Mouse (Mus musculus) cortical plate, adult 2 months (tissue): ENCODE results near the gene Kcnh6. TPM values are rescaled to one million over a fixed set of nuclear protein-coding genes. Genes with fewer than 3 reads are reported as not detected.
"Not testable (repeated sequence)": the region's sequence is repeated elsewhere in the genome, so short reads cannot be mapped to it uniquely, and the experiment has no call there.

ENCODE experiments used
- H3K27ac ChIP-seq: fragments of 200-500 bp; 2 replicates; pipeline ENCODE4 v1.5.1; 2012; ENCODE audit warnings: low read length, control low read depth, inconsistent platforms; ENCODE audit not compliant: insufficient read depth
- H3K4me1 ChIP-seq: fragments of 200-500 bp; 2 replicates; pipeline ENCODE4 v1.6.1; 2011; ENCODE audit warnings: low read length; ENCODE audit not compliant: control insufficient read depth, insufficient read depth
- H3K4me3 ChIP-seq: fragments of 200-500 bp; 2 replicates; pipeline ENCODE4 v1.5.1; 2011; ENCODE audit warnings: mild to moderate bottlenecking, low read length, control low read depth; ENCODE audit not compliant: insufficient read depth
- CTCF ChIP-seq: fragments of 200-500 bp; IDR thresholded peaks from 2 replicates; pipeline ENCODE4 v1.5.1; 2011; ENCODE audit warnings: mild to moderate bottlenecking, control low read depth, low read length; ENCODE audit not compliant: insufficient read depth; ENCODE audit errors: extremely low read depth
- POLR2A ChIP-seq: fragments of 200-500 bp; IDR thresholded peaks from 2 replicates; pipeline ENCODE4 v1.6.1; 2011; ENCODE audit warnings: mild to moderate bottlenecking, low read length, control low read depth; ENCODE audit not compliant: insufficient read depth; ENCODE audit errors: extremely low read depth
- polyA plus RNA-seq: library from polyadenylated mRNA; depleted of rRNA; stranded (reverse); fragments of >200 nt; gene quantifications from 2 replicates; pipeline ENCODE4 v1.2.3, GENCODE M21; 2012

Kcnh6 gene
- polyA plus RNA-seq, 1 experiment: 1.5 TPM

- Histone ChIP-seq H3K27ac (no peak overlapping the region), H3K4me1 (no peaks in the 10 kb centered on the region), H3K4me3 (no peak overlapping the region)
- TF ChIP-seq POLR2A (no peak), CTCF (no peak)
Observed at GRCm38 (mm10) chr11:106055341-106055740, 47.4 kb downstream of the Kcnh6 start.

GRCm38 (mm10) chr11:106056819-106057491 lies 49.0 kb downstream of the Kcnh6 start:
- TF ChIP-seq CTCF: no peak
- TF ChIP-seq POLR2A: no peak
- no peaks in the 10 kb centered on the region for H3K4me1 ChIP-seq
- no peak overlapping the region for H3K4me3 ChIP-seq
- no peak overlapping the region for H3K27ac ChIP-seq

GRCm38 (mm10) chr11:106058020-106058419 lies 50.1 kb downstream of the Kcnh6 start:
- Histone ChIP-seq H3K27ac (no peak overlapping the region), H3K4me3 (no peak overlapping the region), H3K4me1 (no peaks in the 10 kb centered on the region)
- TF ChIP-seq POLR2A (no peak), CTCF (no peak)

GRCm38 (mm10) chr11:106060549-106060948 lies 52.6 kb downstream of the Kcnh6 start:
- H3K4me3 ChIP-seq: no peak overlapping the region
- TF ChIP-seq CTCF: no peak
- TF ChIP-seq POLR2A: no peak
- H3K27ac ChIP-seq: no peak overlapping the region
- H3K4me1 ChIP-seq: no peaks in the 10 kb centered on the region

- H3K4me1 ChIP-seq: no peaks in the 10 kb centered on the region
- H3K27ac ChIP-seq: no peak overlapping the region
- H3K4me3 ChIP-seq: no peak overlapping the region
- no peak for TF ChIP-seq CTCF
- no peak for TF ChIP-seq POLR2A
Observed at GRCm38 (mm10) chr11:106061311-106061710, 53.4 kb downstream of the Kcnh6 start.

- peaks cover 3% of the 10 kb centered on the region; the same call in 1 of the 2 replicates for H3K4me1 ChIP-seq
- TF ChIP-seq CTCF (no peak), POLR2A (no peak)
- H3K27ac ChIP-seq: no peak overlapping the region
- no peak overlapping the region for H3K4me3 ChIP-seq
Observed at GRCm38 (mm10) chr11:106063756-106064155, 55.8 kb downstream of the Kcnh6 start.

- TF ChIP-seq POLR2A: no peak
- TF ChIP-seq CTCF: no peak
- peaks cover 3% of the 10 kb centered on the region; the same call in 1 of the 2 replicates for H3K4me1 ChIP-seq
- H3K4me3 ChIP-seq: peak overlapping the region; percentile 76
- H3K27ac ChIP-seq: no peak overlapping the region
Observed at GRCm38 (mm10) chr11:106065073-106065922, 57.4 kb downstream of the Kcnh6 start.

DNA sequence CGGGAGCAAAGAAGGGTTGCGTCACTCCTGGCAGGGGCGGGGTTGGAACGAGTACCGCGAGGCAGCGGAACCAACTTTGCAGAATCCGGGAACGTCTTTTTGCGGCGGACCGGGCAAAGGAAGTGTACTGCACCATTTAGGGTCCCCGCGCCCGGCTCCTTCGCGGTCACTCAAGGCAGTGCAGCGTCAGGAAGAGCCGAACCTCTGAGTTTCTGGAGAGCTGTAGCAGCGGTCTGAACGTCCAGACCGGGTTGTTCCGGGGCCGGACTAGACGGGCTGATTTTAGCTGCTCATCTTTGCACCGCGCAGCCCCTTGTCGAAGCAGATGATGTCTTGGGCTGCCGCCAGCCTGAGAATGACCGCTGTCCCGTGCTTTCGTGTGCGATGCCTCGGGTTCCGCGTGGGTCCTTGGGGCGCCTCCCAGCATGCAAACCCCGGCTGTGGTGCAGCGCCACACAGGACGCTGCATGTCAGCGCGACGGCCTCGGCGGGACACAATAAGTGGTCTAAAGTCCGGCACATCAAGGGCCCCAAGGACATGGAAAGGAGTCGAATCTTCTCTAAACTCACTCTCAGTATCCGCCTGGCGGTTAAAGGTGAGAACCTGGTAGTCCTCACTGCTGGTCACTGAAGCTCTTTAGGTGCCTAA lies 58.1 kb downstream of the Kcnh6 start, which contains the start of gene Taco1:
TSS of gene Taco1 (plus strand) at position 139 of the 649 bp plus-strand sequence.
- Histone ChIP-seq H3K4me3 (peak within 1 kb of the TSS; percentile 76), H3K4me1 (peaks cover 3% of the 10 kb centered on the region; the same call in 1 of the 2 replicates), H3K27ac (peak within 1 kb of the TSS; percentile 63)
- TF ChIP-seq CTCF (no peak), POLR2A (peak; percentile 79)

GRCm38 (mm10) chr11:106066616-106067015 lies 58.7 kb downstream of the Kcnh6 start:
- peak overlapping the region; percentile 76 for H3K4me3 ChIP-seq
- H3K4me1 ChIP-seq: not testable (repeated sequence)
- peak overlapping the region; percentile 63; the same call in 1 of the 2 replicates for H3K27ac ChIP-seq
